Mouse (Mus musculus) spleen, postnatal 4 days (tissue): ENCODE data around the gene Cideb.

Source experiments
- DNase-seq, 2 experiments: peaks; one replicate each; pipeline ENCODE4 v3.0.0; 2022; ENCODE audit warnings: low spot score in 2 of 2

The Cideb gene

DNA sequence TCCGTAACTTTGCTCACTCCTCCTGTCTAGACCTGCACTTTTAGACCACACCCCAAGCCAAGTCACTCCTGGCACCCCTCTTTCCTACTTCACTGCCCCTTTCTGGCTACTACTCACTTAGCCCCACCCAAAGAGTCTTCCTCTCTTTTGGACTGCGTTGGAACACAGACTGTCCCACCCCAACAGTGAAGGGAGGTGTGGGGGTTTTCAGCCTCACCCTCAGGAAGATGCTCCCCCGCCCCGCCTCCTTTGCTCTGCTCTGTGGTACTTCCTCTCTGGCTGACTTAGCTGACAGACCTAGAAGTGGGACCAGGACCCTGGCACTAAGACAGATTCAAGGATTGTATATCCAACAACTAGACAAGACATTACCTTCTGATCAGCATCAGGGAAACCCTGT, 7.4 kb upstream of the Cideb start, which contains the start of gene Ltb4r1:
Gene Ltb4r1, plus strand, starts transcription at position 267 of the 400 bp plus-strand sequence.
- peak; percentile 37 to 70 for DNase-seq

DNA sequence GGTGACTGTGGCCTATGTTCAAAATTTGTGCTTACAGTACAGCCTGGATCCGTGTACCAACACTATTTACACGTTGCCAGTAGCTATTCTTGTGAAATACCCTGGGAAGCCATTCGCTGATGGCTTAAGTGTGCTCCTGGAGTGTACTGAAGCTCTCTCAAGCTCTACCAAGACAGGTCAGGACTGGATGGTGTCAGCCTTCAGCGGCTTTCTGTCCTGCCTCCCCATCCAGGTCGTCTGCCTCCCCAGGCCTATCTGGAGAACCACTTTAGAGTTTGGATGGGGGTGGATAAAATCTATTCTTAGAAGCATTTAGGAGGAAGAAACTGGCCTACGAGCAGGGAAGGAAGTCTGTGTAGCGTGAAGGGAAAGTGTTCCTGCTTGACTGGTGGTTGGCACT, 4.9 kb upstream of the Cideb start:
- DNase-seq = no peak

DNA sequence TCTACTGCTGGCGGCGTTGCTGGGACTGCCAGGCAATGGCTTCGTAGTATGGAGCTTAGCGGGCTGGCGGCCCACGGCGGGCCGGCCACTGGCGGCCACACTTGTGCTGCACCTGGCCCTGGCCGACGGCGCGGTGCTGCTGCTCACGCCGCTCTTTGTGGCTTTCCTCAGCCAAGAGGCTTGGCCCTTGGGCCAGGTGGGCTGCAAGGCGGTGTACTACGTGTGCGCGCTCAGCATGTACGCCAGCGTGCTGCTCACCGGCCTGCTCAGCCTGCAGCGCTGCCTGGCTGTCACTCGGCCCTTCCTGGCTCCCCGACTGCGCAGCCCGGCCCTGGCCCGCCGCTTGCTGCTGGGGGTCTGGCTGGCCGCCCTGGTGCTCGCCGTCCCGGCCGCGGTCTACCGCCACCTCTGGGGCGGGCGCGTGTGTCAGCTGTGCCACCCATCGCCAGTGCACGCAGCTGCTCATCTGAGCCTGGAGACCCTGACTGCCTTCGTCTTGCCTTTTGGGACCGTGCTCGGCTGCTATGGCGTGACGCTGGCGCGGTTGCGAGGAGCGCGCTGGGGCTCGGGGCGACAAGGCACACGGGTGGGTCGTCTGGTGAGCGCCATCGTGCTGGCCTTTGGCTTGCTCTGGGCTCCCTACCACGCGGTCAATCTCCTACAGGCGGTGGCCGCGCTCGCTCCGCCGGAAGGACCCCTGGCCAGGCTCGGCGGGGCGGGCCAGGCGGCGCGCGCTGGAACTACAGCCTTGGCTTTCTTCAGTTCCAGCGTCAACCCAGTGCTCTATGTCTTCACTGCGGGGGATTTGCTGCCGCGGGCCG, 4.0 kb upstream of the Cideb start:
- peak in 1 of 2 experiments; percentile 73 for DNase-seq

DNA sequence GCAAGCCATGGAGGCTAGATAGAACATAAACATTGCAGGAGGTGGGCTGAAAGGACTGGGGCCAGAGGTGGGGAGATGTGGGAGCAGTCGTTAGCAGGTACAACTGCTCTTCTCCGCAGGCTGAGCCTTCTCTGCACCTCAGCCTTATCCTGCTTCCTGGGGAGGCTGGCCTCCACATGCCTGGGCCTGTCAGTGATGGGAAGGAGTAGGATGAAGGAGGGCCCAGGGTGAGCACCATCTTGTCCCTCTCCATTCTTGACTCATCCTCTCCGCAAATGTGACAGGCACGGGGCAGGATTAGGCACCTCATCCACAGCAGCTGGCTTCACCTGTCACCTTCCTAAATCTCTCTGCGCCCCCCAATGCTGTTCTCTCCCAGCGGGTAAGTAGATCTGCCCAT, 2.9 kb upstream of the Cideb start, which contains the start of gene Ltb4r2:
Gene Ltb4r2, plus strand, starts transcription at position 266 of the 400 bp plus-strand sequence.
- no peak for DNase-seq

DNA sequence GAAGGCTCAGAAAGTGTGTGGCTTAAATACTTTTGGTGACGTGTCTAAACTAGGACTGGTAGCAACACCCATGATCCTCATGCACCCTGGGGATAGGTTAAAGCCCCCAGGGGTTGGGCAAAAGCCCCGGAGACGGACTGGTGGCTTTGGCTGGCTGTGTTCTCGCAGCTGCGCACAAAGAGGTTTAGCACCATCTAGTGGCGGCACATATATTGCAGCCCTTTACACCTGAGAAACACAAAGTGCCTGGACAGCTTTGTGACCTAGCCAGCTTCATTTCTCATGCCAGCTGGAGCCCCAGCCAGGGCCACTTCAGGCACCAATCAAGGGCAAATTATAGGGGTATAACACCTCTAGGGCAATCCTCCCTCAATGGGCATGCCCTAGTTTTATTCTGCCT, 1.9 kb upstream of the Cideb start:
- peak; percentile 82 to 92 for DNase-seq

DNA sequence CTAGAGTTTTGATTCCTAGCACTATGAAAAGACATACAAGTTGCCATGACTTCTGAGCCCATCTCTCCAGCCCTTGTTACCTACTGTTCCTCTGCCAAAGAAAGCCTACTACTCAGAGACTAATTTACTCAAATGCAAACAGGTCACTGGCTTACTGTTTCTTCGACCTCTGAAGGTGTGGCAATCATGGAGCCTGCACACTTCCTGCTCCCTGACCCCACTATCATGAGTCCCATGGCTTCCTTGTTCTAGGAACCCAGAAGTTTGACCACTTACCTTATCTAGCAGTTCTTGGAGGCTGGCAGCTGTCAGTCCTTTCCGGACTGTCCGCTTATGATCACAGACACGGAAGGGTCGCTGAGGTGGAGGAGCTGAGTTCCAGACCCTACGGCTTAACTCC, 692 bp downstream of the Cideb start:
- DNase-seq = no peak

DNA sequence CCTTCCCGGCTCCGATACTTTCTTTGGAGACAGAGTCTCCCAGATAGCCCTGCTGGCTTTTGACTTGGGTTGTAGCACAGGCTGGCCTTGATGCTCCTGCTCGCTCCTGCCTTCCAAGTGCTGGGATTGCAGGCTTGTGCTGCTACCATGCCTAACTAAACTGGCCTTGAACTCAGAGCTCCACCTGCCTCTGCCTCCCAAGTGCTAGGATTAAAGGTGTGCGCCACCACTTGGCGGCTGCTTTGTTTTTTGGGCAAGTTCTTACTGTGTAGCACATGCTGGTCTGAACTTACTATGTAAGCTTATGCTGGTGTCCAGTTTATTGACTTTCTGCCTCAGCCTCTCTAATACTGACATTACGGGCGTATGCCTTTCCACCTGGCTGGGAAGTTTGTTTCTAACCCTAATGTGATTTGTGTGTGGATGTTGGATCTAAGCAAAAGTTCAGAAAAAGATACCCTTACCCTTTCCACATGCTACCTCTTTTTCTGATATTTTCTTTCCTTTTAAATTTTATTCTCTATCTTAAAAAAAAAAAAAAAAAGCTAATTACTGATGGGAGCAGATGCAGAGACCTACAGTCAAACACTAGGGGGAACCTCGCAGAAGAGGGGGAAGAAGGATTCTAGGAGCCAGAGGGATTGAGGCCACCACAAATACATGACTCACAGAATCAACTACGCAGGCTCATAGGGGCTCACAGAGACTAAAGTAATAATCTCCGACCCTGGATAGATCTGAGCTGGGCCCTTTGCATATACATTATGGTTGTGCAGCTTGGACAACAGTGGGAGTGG, 11.0 kb downstream of the Cideb start:
- no peak for DNase-seq

DNA sequence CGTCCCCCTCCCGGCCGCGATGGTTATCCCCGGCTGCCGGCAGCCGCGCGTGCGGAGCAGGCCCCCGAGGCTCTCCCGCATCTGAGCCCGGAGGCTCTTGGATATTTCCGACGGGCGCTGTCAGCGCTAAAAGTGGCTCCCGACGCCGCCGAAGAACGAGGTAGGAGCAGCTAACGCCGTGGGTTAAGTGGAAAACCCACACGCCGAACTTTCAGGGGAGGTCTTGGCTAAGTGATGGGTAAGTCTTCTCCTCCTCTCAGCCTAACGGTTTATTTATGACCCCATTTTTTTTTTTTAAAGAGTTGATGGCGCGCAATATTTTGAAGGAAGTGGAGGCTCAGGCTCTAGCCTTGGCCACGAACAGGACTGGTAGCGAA, 12.4 kb downstream of the Cideb start:
- DNase-seq = no peak

DNA sequence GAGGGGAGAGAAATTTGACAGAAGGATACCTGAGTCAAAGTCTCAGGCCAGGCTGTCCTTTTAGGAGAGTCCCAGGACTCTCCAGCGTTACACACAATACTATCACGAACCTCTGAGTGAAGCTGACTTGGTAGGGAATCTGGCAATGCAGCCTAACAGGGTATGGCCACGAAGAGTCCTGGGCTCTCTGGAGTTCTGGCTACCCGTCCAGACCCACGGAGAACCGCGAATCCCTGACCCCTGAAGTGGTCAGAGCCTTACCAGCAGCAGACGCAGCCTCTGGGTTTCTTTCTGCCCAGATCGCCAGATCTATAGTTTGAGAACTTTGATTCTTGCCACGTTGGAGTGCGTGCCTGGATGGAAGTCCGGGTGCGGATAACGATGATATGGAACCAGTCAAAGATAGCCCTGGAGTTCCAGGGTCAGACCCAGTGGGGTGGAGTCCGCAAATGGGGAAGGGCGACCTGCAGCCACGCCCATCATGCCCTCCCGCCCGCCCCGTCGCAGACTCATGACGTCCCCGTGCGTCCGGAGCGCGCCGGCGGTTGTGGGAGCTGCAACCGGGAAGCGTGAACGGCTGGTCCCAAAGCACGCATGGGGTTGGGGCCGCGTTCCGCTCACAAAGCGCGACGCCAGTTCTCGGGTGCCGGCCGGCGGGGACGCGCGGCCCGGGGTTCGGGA, 12.9 kb downstream of the Cideb start, which contains the start of the genes Dhrs1 and Nop9:
Gene Dhrs1, minus strand, starts transcription at position 511 of the 681 bp plus-strand sequence.
Gene Nop9, plus strand, starts transcription at position 514 of the 681 bp plus-strand sequence.
- peak; percentile 85 to 93 for DNase-seq

DNA sequence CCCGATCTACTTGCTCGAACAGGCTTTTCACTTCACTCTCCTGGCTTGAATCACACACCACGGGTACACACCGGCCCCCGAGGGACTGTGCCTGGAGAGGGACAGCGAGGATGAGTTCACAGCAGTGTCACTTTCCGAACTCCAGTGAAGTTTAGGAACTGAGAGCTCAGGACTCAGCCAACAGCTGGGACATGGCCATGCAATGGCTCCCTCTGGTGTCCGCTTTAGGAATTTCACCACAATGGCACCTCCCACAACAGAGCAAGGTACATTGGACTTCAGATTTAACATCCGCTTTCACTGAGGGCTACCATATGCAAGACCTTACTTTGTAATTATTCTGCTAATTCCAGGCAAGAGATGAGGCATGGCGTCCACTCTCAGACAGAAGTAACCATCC, 14.5 kb downstream of the Cideb start:
- DNase-seq = peak; percentile 86 to 95

DNA sequence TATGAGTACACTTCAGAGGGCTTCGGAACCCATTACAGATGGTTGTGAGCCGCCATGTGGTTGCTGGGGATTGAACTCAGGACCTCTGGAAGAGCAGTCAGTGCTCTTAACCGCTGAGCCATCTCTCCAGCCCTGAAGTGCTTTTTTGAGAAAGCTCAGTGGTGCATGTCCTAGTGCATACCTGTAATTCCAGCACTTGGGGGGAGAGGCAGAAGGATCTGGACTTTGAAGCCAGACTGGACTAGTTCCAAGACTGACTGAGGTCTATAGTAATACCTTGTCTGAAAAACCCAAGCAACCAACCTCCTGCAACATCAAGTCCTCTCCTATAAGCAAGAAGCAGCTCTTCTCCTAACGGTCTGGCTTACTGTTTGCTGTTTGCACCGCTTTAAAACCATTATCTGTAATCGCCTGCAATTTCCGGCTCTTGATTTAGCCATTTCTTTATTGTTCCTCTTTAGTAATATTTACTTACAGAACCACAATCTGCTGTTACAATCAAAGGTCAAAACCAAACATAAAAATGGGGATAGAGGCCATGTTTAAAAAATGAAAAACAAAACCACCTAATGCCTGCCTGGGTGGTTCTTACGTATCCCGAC, 21.1 kb downstream of the Cideb start:
- no peak for DNase-seq

DNA sequence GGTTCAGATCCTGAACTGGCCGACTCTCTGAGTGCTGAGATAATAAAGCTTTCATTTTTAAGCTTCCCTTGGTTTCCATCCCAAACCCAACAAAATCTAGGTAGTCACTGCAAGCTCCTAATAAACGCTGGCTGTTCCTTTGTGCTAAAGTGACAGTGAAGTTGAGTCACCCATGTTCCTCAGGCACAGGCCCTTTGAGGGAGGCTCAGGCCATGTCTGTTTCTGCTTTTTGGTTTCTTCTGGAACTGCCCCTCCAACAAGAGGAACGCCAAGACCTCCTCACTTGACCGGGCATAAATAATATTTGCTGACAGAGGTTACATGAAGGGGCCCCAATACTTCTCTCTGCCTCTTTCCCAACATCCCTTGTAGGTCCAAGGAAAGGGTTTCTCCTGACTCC, 22.5 kb downstream of the Cideb start:
- no peak for DNase-seq

DNA sequence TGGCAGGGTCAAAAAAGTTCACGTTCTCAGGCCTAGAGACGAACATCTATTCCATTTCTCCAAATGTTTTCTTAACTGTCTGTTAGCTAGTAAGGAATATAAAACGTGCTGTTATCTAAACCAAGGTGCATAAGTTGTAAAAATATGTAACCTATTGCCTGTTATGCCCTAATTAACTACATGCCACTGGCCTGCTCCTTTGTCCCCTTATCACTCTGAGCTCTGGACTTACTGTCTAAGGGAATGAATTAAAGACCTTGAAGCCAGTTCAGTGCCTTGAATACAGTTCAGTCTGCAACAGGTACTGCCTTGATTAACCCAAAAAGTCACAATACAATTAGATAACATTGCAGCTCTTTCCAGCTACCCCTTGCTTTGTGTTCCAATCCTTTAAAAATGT, 22.9 kb downstream of the Cideb start:
- no peak for DNase-seq

DNA sequence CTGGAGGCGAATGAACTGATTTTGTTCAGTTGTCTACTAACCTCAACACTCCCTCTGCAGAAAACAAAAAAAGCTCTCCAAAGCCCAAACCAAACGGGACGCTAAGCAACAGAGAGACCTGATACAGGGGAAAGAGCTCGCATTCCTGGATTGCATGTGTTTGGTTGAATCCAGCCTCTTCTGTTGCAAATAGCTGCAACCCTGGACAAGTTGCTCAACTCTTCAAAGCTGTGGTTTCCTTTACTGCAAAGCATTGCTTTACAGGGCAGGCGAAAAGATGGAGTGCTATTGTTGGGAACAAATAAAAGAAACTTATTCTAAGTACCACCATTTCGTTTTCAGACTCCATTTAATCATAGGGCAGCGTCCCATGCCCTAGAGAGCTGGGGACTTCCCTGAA, 23.4 kb downstream of the Cideb start:
- no peak for DNase-seq

DNA sequence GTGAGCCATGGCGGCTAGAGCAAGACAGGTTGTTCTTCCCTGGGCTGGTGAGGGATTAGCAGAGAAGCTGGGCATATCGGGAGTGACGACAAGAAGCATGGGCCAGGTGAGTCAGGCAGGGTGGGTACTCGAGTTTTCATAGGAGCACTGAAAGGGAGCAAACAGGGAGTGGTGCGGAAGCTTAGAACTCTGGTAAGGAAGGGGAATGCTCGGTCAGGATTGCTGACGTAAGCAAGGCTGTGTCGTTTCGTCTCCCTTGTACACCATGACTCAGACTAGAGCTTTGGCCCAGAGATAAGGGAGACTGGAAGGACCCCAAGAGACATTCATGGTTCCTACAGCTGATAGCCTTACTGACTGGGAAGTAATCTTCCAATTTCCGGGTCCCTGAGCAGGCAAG, 24.4 kb downstream of the Cideb start:
- DNase-seq = no peak

DNA sequence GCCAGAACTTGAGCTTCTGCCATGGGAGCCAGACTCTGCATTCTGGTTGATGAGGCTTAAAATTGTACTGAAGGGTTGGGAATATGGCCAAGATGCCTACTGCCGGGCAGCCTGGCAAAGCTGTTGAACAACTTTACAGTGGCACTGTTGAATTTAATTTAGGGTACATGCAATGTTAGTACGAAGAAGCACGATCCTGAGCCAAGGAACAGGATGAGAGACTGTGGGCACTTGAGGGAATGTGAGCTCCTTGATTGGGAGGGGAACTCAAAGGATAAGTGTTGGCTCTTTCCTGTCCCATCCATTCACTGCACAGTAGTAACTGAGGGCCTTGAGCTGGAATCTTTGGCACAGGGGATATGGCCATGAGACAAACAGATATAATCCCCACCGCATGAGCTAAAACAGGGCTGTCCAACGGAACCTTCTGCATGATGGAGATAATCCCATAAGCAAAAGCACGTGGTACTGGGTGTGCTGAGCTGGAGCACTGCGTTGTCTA, 27.7 kb downstream of the Cideb start:
- DNase-seq = no peak

DNA sequence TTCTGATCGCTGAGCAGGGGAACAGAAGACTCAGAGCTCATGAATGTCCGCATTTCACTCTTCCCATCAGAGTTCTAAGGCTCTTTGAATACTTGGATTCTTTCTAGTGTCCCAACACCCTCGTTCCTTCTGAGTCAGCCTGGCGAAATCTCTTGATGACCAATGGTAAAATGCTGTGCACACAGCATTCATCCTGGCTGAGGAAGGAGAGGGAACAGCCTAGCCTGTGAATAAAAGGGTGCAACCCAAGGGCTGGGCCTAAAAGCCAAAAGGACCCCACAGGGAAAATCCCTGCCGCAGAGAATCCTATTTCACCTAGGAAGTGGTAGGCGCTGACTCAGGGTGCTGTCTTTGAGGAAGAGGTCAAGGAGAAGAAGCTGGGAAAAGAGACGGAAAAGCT, 28.1 kb downstream of the Cideb start:
- no peak for DNase-seq

DNA sequence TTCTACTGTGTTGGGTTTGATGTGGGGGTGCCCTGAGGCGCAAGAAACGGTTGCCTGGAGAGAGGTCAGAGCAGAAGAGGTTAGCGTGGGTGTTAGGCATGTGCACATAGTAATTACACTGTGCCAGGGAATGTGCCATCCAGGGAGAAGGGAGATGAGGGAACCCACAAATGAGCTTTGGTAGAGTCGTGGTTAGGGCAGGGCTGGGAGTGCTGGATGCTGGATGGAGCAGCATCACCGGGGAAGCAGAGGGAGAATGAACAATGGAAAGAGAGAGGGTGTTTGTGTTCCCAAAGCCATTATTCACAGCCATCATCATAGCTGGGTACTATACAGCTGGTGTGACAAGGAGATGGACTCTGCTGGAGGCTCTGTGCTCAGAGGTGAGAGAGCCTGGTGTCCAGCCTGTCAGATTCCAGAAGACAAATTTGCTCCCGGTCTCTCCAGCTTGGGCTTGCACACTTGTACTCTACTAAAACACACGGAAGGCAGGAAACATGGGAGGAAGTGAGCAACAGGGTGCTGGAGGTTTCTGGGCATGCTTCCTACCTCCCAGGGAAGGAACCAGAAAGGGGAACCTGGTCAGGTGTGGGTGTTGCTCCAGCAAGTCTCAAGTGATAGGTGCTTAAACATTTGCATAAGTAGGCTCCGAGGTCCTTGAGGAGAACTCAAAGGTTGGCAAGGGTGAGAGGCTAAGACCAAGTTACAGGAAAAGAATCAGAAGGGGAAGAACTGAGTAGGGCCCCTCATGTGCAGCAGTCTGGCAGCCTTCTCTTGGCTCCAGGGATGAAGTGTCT, 30.2 kb downstream of the Cideb start:
- no peak for DNase-seq

DNA sequence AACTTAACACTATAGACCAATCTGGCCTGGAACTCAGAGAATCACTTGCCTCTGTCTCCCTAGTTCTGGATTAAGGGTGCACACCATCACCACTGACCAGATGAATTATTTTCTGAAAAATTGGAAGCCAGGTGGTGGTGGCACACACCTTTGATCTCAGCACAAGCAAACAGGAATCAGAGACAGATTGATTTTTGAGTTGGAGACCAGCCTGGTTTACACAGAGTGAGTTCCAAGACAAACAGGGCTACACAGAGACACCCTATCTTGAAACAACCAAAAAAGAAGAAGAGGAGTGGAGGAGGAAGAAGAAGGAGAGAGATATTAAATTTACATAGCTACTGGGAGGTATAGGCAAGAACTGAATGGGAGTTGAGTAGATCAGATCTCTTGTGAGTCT, 32.0 kb downstream of the Cideb start:
- no peak for DNase-seq

DNA sequence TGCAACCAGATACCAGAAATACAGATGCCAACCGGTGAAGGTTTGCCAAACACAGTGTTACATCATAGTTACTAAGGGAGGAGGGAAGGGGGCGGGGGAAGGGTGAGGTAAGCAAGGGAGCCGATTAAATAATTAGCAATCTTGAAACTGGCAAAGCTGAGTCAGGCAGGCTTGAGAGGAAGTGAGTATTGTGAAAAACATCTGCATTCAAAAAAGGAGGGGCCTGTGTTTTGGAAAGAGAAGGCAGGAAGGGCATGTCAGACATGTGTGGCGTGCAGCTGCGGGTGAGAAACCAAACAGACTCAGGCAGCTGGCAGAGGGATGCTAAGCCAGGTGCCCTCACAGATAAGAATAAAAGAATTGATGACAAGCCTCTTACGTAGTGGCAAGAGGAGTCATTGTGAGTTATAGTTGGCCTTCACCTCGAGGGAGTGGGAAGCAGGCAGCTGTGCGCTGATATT, 33.8 kb downstream of the Cideb start:
- peak in 1 of 2 experiments; percentile 32 for DNase-seq

DNA sequence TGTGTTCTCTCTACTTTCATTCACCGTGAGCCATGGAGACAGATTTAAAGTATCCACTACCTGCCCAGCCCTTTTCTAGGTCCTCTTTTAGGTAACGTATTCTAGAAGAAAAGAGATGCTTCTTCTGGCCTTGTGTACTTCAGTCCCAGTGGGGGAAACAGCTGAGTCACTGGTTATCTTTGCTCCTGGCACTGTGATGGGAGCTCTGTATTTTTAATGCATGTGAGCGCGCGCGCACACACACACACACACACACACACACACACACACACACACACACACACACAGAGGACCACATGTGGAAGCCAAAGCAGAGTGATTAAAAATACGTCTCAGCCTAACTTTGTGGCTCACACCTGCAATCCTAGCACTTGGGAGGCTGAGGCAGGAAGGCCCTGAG, 34.8 kb downstream of the Cideb start:
- DNase-seq = no peak
